Mouse (Mus musculus) liver, embryonic 11.5 days (tissue): ENCODE measurements around the gene Cptp. TPM values are rescaled to one million over a fixed set of nuclear protein-coding genes. Genes with fewer than 3 reads are reported as not detected.
A peak's percentile ranks its signal among the peaks of the same experiment; 100 is the strongest.

Source experiments
- ATAC-seq: fragments of 200-750 bp; cut with Nextera tagmentation; replicated peaks from 2 replicates; pipeline ENCODE4 v1.8.0; 2017; ENCODE audit warnings: moderate number of reproducible peaks, mild to moderate bottlenecking, moderate TSS enrichment, moderate library complexity; ENCODE audit not compliant: low FRiP score
- DNase-seq: peaks from one replicate; pipeline ENCODE4 v3.0.0-alpha.2; 2017; ENCODE audit warnings: low spot score
- H3K27ac ChIP-seq: fragments of 300-500 bp; sonication (generic); 2 replicates; pipeline ENCODE4 v1.5.1; 2014; ENCODE audit warnings: mild to moderate bottlenecking, low read depth, low read length, control low read depth
- H3K27me3 ChIP-seq: fragments of 300-500 bp; sonication (generic); replicated peaks from 2 replicates; pipeline ENCODE4 v1.6.1; 2014; ENCODE audit warnings: low read length, mixed read lengths; ENCODE audit not compliant: control insufficient read depth, insufficient read depth
- H3K36me3 ChIP-seq: fragments of 300-500 bp; sonication (generic); 2 replicates; pipeline ENCODE4 v1.6.1; 2014; ENCODE audit warnings: mild to moderate bottlenecking, low read length, moderate library complexity, mixed read lengths; ENCODE audit not compliant: control insufficient read depth, insufficient read depth
- H3K4me1 ChIP-seq: fragments of 300-500 bp; sonication (generic); replicated peaks from 2 replicates; pipeline ENCODE4 v1.6.1; 2014; ENCODE audit warnings: low read length, mixed read lengths; ENCODE audit not compliant: control insufficient read depth, insufficient read depth
- H3K4me2 ChIP-seq: fragments of 300-500 bp; sonication (generic); 2 replicates; pipeline ENCODE4 v1.6.1; 2014; ENCODE audit warnings: mild to moderate bottlenecking, control low read depth, moderate library complexity
- H3K4me3 ChIP-seq: fragments of 300-500 bp; sonication (generic); 2 replicates; pipeline ENCODE4 v1.5.1; 2014; ENCODE audit warnings: low read depth, low read length, control low read depth
- H3K9ac ChIP-seq: fragments of 300-500 bp; sonication (generic); 2 replicates; pipeline ENCODE4 v1.6.1; 2014; ENCODE audit warnings: low read depth, low read length, control low read depth
- H3K9me3 ChIP-seq: fragments of 300-500 bp; sonication (generic); 2 replicates; pipeline ENCODE4 v1.6.1; 2016; ENCODE audit warnings: low read length, inconsistent platforms, mixed read lengths; ENCODE audit not compliant: control insufficient read depth
- WGBS: fragments of 180-500 bp; shearing (Covaris S2); extraction: QIAGEN DNeasy Blood & Tissue Kit; methylation state at CpG from one replicate; pipeline ENCODE4 v1.1.7; 2014; 5-methylcytosine and 5-hydroxymethylcytosine counted together
- polyA plus RNA-seq: library from polyadenylated mRNA; unstranded; fragments of >200 nt; fragmentation: Nextera tagmentation; extraction: Ambion mirVana; gene quantifications from 2 replicates; pipeline ENCODE4 v1.2.1, GENCODE M21; 2014

Cptp gene
- polyA plus RNA-seq, 1 experiment from 2014 or later = 16.4 TPM

DNA sequence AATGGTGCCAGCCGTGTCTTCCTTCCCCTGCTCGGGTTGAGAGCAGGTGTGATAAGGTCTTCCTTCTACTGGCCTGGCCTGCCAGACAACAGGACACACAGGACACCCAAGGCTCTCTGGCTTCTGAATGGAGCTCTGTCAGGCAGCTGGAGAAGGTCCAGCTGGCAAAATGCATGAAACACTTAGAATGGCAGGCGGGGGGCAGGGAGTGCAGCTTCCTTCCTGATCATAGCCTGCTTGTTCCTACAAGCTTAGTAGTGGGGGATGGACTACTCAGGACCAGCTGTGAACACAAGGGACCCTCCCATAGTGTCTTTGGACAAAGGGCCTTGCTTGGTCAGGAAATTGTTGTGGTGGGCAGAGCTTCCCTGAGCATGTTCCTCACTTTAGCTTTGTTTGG, 32.0 kb upstream of the Cptp start:
- Histone ChIP-seq H3K9ac (no peak overlapping the region), H3K9me3 (no peaks in the 10 kb centered on the region), H3K27me3 (no peaks in the 10 kb centered on the region), H3K27ac (no peak overlapping the region), H3K4me1 (no peaks in the 10 kb centered on the region), H3K4me3 (no peak overlapping the region), H3K4me2 (no peak overlapping the region), H3K36me3 (peaks cover 46% of the 10 kb centered on the region)
- 84% methylated on average over 3 of the region's 3 CpGs for WGBS
- ATAC-seq (no peak), DNase-seq (no peak)

DNA sequence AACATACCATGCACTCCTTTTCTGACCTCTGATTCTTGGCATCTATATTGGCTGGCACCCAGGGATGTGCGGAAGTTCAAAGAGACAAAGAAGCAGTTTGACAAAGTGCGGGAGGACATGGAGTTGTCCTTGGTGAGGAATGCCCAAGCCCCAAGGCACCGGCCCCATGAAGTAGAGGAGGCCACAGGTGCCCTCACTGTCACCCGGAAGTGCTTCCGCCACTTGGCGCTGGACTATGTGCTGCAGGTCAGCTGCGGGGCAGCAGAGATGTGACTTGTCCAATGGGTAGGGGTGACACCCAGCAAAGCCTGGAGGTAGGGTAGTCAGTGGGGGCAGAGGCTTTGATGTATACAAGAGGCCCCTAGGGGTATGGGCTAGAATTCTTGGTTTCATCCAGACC, 30.1 kb upstream of the Cptp start:
- H3K27ac ChIP-seq = no peak overlapping the region
- peaks cover 11% of the 10 kb centered on the region for H3K4me1 ChIP-seq
- H3K4me3 ChIP-seq = no peak overlapping the region
- DNase-seq (no peak), ATAC-seq (no peak)
- no peaks in the 10 kb centered on the region for H3K9me3 ChIP-seq
- no peaks in the 10 kb centered on the region for H3K27me3 ChIP-seq
- H3K4me2 ChIP-seq = no peak overlapping the region
- no peak overlapping the region for H3K9ac ChIP-seq
- peaks cover 45% of the 10 kb centered on the region for H3K36me3 ChIP-seq
- WGBS = 92% methylated on average over 7 of the region's 7 CpGs

- no peak for ATAC-seq
- no peaks in the 10 kb centered on the region for H3K9me3 ChIP-seq
- H3K4me2 ChIP-seq = no peak overlapping the region
- peaks cover 38% of the 10 kb centered on the region for H3K36me3 ChIP-seq
- H3K4me3 ChIP-seq = no peak overlapping the region
- peaks cover 22% of the 10 kb centered on the region for H3K4me1 ChIP-seq
- DNase-seq = no peak
- H3K9ac ChIP-seq = no peak overlapping the region
- WGBS = 89% methylated on average over 2 of the region's 2 CpGs
- H3K27me3 ChIP-seq = no peaks in the 10 kb centered on the region
- H3K27ac ChIP-seq = no peak overlapping the region
These were observed 29.1 kb upstream of the Cptp start for GRCm38 (mm10) chr4:155898318-155898717.

DNA sequence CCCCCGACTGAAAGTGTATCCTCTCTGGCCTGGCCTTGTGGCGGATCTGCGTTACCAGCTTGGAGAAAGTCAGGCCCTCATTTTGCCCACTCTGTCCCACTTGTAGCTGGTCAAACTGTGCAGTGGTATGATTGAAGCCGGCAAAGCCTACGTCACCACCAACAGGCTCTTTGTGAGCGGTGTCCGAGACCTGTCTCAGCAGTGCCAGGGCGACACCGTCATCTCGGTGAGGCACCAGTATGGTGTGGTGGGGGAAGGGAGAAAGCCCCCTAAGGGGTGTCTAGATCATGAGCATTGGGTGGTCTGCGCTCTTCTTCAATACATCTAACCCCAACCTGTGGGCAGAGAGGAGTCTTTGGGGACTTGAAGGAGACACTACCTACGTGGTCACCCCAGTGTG, 27.2 kb upstream of the Cptp start:
- ATAC-seq (no peak), DNase-seq (no peak)
- peaks cover 27% of the 10 kb centered on the region for H3K36me3 ChIP-seq
- 96% methylated on average over 12 of the region's 12 CpGs for WGBS
- no peak overlapping the region for H3K27ac ChIP-seq
- no peak overlapping the region for H3K9ac ChIP-seq
- no peak overlapping the region for H3K4me2 ChIP-seq
- H3K27me3 ChIP-seq = no peaks in the 10 kb centered on the region
- no peaks in the 10 kb centered on the region for H3K9me3 ChIP-seq
- H3K4me3 ChIP-seq = no peak overlapping the region
- peaks cover 28% of the 10 kb centered on the region for H3K4me1 ChIP-seq

DNA sequence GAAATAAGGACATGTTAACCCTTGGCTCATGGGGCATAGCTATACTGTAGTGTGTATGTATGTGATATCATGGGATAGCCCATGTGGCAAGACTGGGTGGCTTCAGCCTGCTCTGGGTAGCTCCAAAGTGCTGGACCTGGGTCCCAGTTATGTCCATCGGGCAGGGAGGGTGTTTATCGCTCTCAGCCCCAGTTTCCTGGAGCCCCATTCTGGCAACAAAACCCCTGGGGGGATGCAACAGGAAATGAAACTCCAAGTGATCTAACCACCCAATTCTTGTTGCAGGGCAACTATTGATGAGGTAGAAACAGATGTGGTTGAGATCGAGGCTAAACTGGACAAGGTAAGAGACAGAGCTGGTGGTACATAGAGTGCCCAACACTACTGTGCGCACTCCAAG, 26.6 kb upstream of the Cptp start:
- Histone ChIP-seq H3K4me1 (peaks cover 28% of the 10 kb centered on the region), H3K9me3 (no peaks in the 10 kb centered on the region), H3K27me3 (no peaks in the 10 kb centered on the region), H3K9ac (no peak overlapping the region), H3K4me3 (no peak overlapping the region), H3K27ac (no peak overlapping the region), H3K36me3 (peaks cover 25% of the 10 kb centered on the region), H3K4me2 (no peak overlapping the region)
- no peak for ATAC-seq
- 89% methylated on average over 4 of the region's 4 CpGs for WGBS
- DNase-seq = no peak

- Histone ChIP-seq H3K4me2 (peak overlapping the region; percentile 99; the same call in 1 of the 2 replicates), H3K9me3 (no peaks in the 10 kb centered on the region), H3K4me3 (no peak overlapping the region), H3K9ac (no peak overlapping the region), H3K27me3 (no peaks in the 10 kb centered on the region), H3K36me3 (peaks cover 22% of the 10 kb centered on the region), H3K27ac (no peak overlapping the region), H3K4me1 (peaks cover 34% of the 10 kb centered on the region)
- ATAC-seq (no peak), DNase-seq (no peak)
- 60% methylated on average over 6 of the region's 6 CpGs for WGBS
These were observed 26.0 kb upstream of the Cptp start for GRCm38 (mm10) chr4:155895216-155895615.

- peak; percentile 53 for DNase-seq
- peak overlapping the region; percentile 40; the same call in 1 of the 2 replicates for H3K27ac ChIP-seq
- peak overlapping the region; percentile 95 for H3K9ac ChIP-seq
- peak overlapping the region; percentile 99 for H3K4me2 ChIP-seq
- ATAC-seq = peak; percentile 48
- 19% methylated on average over 8 of the region's 8 CpGs for WGBS
- H3K36me3 ChIP-seq = peaks cover 15% of the 10 kb centered on the region
- H3K4me3 ChIP-seq = peak overlapping the region; percentile 96
- no peaks in the 10 kb centered on the region for H3K9me3 ChIP-seq
- H3K4me1 ChIP-seq = peaks cover 34% of the 10 kb centered on the region
- no peaks in the 10 kb centered on the region for H3K27me3 ChIP-seq
These were observed 25.2 kb upstream of the Cptp start for GRCm38 (mm10) chr4:155894311-155894881.

- Histone ChIP-seq H3K9me3 (no peaks in the 10 kb centered on the region), H3K4me3 (peak overlapping the region; percentile 96), H3K4me1 (peaks cover 34% of the 10 kb centered on the region), H3K27me3 (no peaks in the 10 kb centered on the region), H3K36me3 (peaks cover 16% of the 10 kb centered on the region), H3K27ac (peak overlapping the region; percentile 40; the same call in 1 of the 2 replicates), H3K9ac (peak overlapping the region; percentile 95), H3K4me2 (peak overlapping the region; percentile 99)
- no peak for DNase-seq
- 74% methylated on average over 8 of the region's 8 CpGs for WGBS
- no peak for ATAC-seq
These were observed 24.0 kb upstream of the Cptp start for GRCm38 (mm10) chr4:155893212-155893690.
